Mouse (Mus musculus): ENCODE data around the gene Olfr750. TPM values are rescaled to one million over a fixed set of nuclear protein-coding genes. Genes with fewer than 3 reads are reported as not detected.

Gene Olfr750
- total and polyA plus RNA-seq, 3 experiments: not detected

GRCm38 (mm10) chr14:51068956-51069355 is 5.3 kb downstream of the Olfr750 start:
- no peak for DNase-seq
- TF ChIP-seq EP300 (IDR thresholded peaks at IDR 0.05; ENCODE audit: insufficient read depth, low read depth, low read length) (no peak), CTCF (IDR thresholded peaks at IDR 0.05) (no peak), POLR2A (IDR thresholded peaks at IDR 0.05; ENCODE audit: insufficient read depth, low read depth, low read length) (no peak)
- intact Hi-C loops (cut with DNase I): no loop called here
- Histone ChIP-seq H3K36me3 (ENCODE audit: control insufficient read depth, insufficient read depth, low read length) (no peaks in the 10 kb centered on the region), H3K79me2 (replicated peaks; ENCODE audit: control insufficient read depth, insufficient read depth, low read length) (no peaks in the 10 kb centered on the region), H3K27me3 (ENCODE audit: control insufficient read depth, insufficient read depth, low read length) (no peaks in the 10 kb centered on the region), H3K9ac (ENCODE audit: low read depth, low read length) (no peak overlapping the region), H3K4me1 (ENCODE audit: control insufficient read depth, insufficient read depth, low read length) (peaks cover 2% of the 10 kb centered on the region; the same call in 1 of the 2 replicates), H3K27ac (no peak overlapping the region), H3K4me3 (no peak overlapping the region)
- 89% methylated on average over 5 of the region's 5 CpGs for WGBS

GRCm38 (mm10) chr14:51060761-51061160 is 13.5 kb downstream of the Olfr750 start:
- no peak for DNase-seq
- intact Hi-C loops (cut with DNase I): loop anchor here (5.0 kb wide), 1 partner anchor 103 kb away; the partner anchor contains the start of gene Pnp2
- Histone ChIP-seq H3K79me2 (replicated peaks; ENCODE audit: control insufficient read depth, insufficient read depth, low read length) (no peaks in the 10 kb centered on the region), H3K4me3 (no peak overlapping the region), H3K27me3 (ENCODE audit: control insufficient read depth, insufficient read depth, low read length) (no peaks in the 10 kb centered on the region), H3K27ac (no peak overlapping the region), H3K9ac (ENCODE audit: low read depth, low read length) (no peak overlapping the region), H3K36me3 (ENCODE audit: control insufficient read depth, insufficient read depth, low read length) (no peaks in the 10 kb centered on the region), H3K4me1 (ENCODE audit: control insufficient read depth, insufficient read depth, low read length) (peaks cover 2% of the 10 kb centered on the region; the same call in 1 of the 2 replicates)
- 96% methylated on average over 5 of the region's 5 CpGs for WGBS
- TF ChIP-seq POLR2A (IDR thresholded peaks at IDR 0.05; ENCODE audit: insufficient read depth, low read depth, low read length) (no peak), CTCF (IDR thresholded peaks at IDR 0.05) (no peak), EP300 (IDR thresholded peaks at IDR 0.05; ENCODE audit: insufficient read depth, low read depth, low read length) (no peak)

GRCm38 (mm10) chr14:51057401-51057831 is 16.8 kb downstream of the Olfr750 start, which contains the start of gene Rnase12:
Rnase12 (minus strand) TSS chr14:51057661.
- Histone ChIP-seq H3K4me1 (ENCODE audit: control insufficient read depth, insufficient read depth, low read length) (no peaks in the 10 kb centered on the region), H3K36me3 (ENCODE audit: control insufficient read depth, insufficient read depth, low read length) (no peaks in the 10 kb centered on the region), H3K79me2 (replicated peaks; ENCODE audit: control insufficient read depth, insufficient read depth, low read length) (no peaks in the 10 kb centered on the region), H3K27ac (no peak within 1 kb of the TSS), H3K9ac (ENCODE audit: low read depth, low read length) (no peak within 1 kb of the TSS), H3K4me3 (no peak within 1 kb of the TSS), H3K27me3 (ENCODE audit: control insufficient read depth, insufficient read depth, low read length) (no peaks in the 10 kb centered on the region)
- 26% methylated on average over 9 of the region's 9 CpGs for WGBS
- intact Hi-C loops (cut with DNase I): no loop called here
- no peak for TF ChIP-seq POLR2A (IDR thresholded peaks at IDR 0.05; ENCODE audit: insufficient read depth, low read depth, low read length)
- no peak for TF ChIP-seq EP300 (IDR thresholded peaks at IDR 0.05; ENCODE audit: insufficient read depth, low read depth, low read length)
- no peak for TF ChIP-seq CTCF (IDR thresholded peaks at IDR 0.05)
- no peak for DNase-seq

- no peak overlapping the region for H3K27ac ChIP-seq
- WGBS: 80% methylated on average over 13 of the region's 13 CpGs
- no peak overlapping the region for H3K4me3 ChIP-seq
- no peaks in the 10 kb centered on the region for H3K27me3 ChIP-seq (ENCODE audit: control insufficient read depth, insufficient read depth, low read length)
- H3K4me1 ChIP-seq (ENCODE audit: control insufficient read depth, insufficient read depth, low read length): no peaks in the 10 kb centered on the region
- H3K36me3 ChIP-seq (ENCODE audit: control insufficient read depth, insufficient read depth, low read length): no peaks in the 10 kb centered on the region
- no peak overlapping the region for H3K9ac ChIP-seq (ENCODE audit: low read depth, low read length)
- no peak for DNase-seq
- no peaks in the 10 kb centered on the region for H3K79me2 ChIP-seq (replicated peaks; ENCODE audit: control insufficient read depth, insufficient read depth, low read length)
- intact Hi-C loops (cut with DNase I): no loop called here
- TF ChIP-seq EP300 (IDR thresholded peaks at IDR 0.05; ENCODE audit: insufficient read depth, low read depth, low read length) (no peak), CTCF (IDR thresholded peaks at IDR 0.05) (no peak), POLR2A (IDR thresholded peaks at IDR 0.05; ENCODE audit: insufficient read depth, low read depth, low read length) (no peak)
These were observed 19.7 kb downstream of the Olfr750 start for GRCm38 (mm10) chr14:51054243-51055237.

GRCm38 (mm10) chr14:51053176-51053575 is 21.1 kb downstream of the Olfr750 start:
- Histone ChIP-seq H3K4me1 (ENCODE audit: control insufficient read depth, insufficient read depth, low read length) (no peaks in the 10 kb centered on the region), H3K36me3 (ENCODE audit: control insufficient read depth, insufficient read depth, low read length) (no peaks in the 10 kb centered on the region), H3K9ac (ENCODE audit: low read depth, low read length) (no peak overlapping the region), H3K27me3 (ENCODE audit: control insufficient read depth, insufficient read depth, low read length) (no peaks in the 10 kb centered on the region), H3K27ac (no peak overlapping the region), H3K4me3 (no peak overlapping the region), H3K79me2 (replicated peaks; ENCODE audit: control insufficient read depth, insufficient read depth, low read length) (no peaks in the 10 kb centered on the region)
- intact Hi-C loops (cut with DNase I): no loop called here
- TF ChIP-seq CTCF (IDR thresholded peaks at IDR 0.05) (no peak), POLR2A (IDR thresholded peaks at IDR 0.05; ENCODE audit: insufficient read depth, low read depth, low read length) (no peak), EP300 (IDR thresholded peaks at IDR 0.05; ENCODE audit: insufficient read depth, low read depth, low read length) (no peak)
- DNase-seq: no peak
- WGBS: 75% methylated on average over 5 of the region's 5 CpGs

- no peak overlapping the region for H3K4me3 ChIP-seq
- intact Hi-C loops (cut with DNase I): loop anchor here (1.0 kb wide), 1 partner anchor 23 kb away; no protein-coding TSS in a partner anchor
- TF ChIP-seq EP300 (IDR thresholded peaks at IDR 0.05; ENCODE audit: insufficient read depth, low read depth, low read length): no peak
- TF ChIP-seq POLR2A (IDR thresholded peaks at IDR 0.05; ENCODE audit: insufficient read depth, low read depth, low read length): no peak
- TF ChIP-seq CTCF (IDR thresholded peaks at IDR 0.05): no peak
- DNase-seq: no peak
- no peaks in the 10 kb centered on the region for H3K79me2 ChIP-seq (replicated peaks; ENCODE audit: control insufficient read depth, insufficient read depth, low read length)
- H3K27me3 ChIP-seq (ENCODE audit: control insufficient read depth, insufficient read depth, low read length): no peaks in the 10 kb centered on the region
- no peaks in the 10 kb centered on the region for H3K36me3 ChIP-seq (ENCODE audit: control insufficient read depth, insufficient read depth, low read length)
- H3K27ac ChIP-seq: no peak overlapping the region
- WGBS: 56% methylated on average over 5 of the region's 5 CpGs
- no peak overlapping the region for H3K9ac ChIP-seq (ENCODE audit: low read depth, low read length)
- H3K4me1 ChIP-seq (ENCODE audit: control insufficient read depth, insufficient read depth, low read length): no peaks in the 10 kb centered on the region
These were observed 22.3 kb downstream of the Olfr750 start for GRCm38 (mm10) chr14:51051941-51052340.
